Mouse (Mus musculus): Measurements from ENCODE around the gene Wwox. TPM values are rescaled to one million over a fixed set of nuclear protein-coding genes. Genes with fewer than 3 reads are reported as not detected.

Gene Wwox
- polyA plus RNA-seq, 1 experiment: not detected

DNA sequence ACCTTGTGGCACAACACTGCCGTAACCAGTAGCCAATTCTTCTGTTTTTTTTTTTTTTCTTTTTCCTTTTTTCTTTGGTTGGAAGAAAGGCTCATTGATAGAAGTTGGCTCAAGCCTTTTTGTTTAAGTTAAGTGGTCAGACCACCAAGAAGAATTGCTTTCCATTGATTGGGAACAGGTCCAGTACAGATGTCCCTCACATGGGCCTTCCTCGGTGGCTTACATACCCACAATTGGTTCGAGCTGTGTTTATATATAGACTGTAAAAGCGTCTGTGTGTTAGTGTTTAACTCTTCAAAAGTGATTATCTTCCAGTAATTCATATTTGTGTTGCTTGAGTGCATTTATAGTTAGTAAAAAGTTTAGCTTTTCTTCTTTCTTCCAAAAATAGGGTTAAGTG lies 176.0 kb downstream of the Wwox start:
- WGBS: 87% methylated on average over 4 of the region's 4 CpGs
- no peaks in the 10 kb centered on the region for H3K4me1 ChIP-seq (ENCODE audit: control insufficient read depth, insufficient read depth, low read length)
- H3K27ac ChIP-seq (ENCODE audit: insufficient read depth, low read depth, low read length): no peak overlapping the region
- H3K4me3 ChIP-seq (ENCODE audit: insufficient read depth, low read depth, low read length): no peak overlapping the region
- TF ChIP-seq POLR2A (IDR thresholded peaks at IDR 0.05; ENCODE audit: insufficient read depth, low read depth, low read length): no peak
- TF ChIP-seq CTCF (IDR thresholded peaks at IDR 0.05; ENCODE audit: insufficient read depth, low read depth, low read length): no peak

DNA sequence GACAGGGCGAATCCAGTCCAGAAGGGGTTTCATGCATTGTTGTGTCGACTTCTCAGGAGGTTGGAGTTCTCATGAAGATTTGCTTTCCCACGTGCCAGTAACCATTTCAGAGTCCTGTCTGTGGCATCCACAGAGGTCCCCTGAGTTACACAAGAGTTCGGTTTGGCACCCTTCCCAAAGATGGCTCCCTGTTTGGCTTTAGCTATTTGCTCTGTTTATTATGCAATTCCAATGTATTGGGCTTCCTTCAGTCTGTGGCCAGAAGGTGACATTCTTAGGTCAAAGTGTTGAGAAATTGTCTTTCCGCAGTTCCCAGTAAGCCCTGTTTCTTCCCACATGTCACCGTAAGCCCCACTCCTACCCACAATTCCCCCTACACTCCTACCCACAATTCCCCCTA lies 176.5 kb downstream of the Wwox start:
- Histone ChIP-seq H3K4me3 (ENCODE audit: insufficient read depth, low read depth, low read length) (no peak overlapping the region), H3K4me1 (ENCODE audit: control insufficient read depth, insufficient read depth, low read length) (no peaks in the 10 kb centered on the region), H3K27ac (ENCODE audit: insufficient read depth, low read depth, low read length) (no peak overlapping the region)
- WGBS: 93% methylated on average over 6 of the region's 6 CpGs
- TF ChIP-seq CTCF (IDR thresholded peaks at IDR 0.05; ENCODE audit: insufficient read depth, low read depth, low read length) (no peak), POLR2A (IDR thresholded peaks at IDR 0.05; ENCODE audit: insufficient read depth, low read depth, low read length) (no peak)

DNA sequence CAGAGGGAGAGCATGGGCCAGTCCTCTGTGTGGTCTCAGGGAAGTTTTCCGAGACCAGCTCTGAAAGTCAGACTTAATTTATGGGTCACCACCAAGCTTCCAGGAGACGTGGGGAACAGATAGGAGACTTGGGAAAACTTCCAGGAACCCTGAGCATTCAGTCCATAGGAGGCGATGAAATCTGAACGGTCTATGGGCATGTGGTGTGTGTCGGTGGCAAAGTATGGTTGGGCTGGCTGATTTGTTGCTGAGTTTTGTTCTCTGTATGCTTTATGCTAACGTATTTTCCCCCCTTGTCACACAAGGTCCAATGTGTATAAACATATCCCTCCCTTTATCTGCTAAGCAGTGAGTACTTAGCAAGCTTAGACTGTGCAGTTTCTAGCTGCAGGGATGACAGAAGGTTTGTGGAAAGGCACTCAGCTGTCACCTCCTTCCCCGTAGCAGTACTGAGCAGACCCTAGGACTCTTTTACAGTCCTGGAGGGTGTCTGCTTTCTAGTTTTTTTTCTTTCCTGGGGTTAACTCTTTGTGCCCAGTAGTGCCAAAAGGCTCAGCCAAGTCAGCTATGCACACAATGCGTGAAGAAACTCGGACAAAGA lies 179.6 kb downstream of the Wwox start:
- Histone ChIP-seq H3K27ac (ENCODE audit: insufficient read depth, low read depth, low read length) (no peak overlapping the region), H3K4me1 (ENCODE audit: control insufficient read depth, insufficient read depth, low read length) (no peaks in the 10 kb centered on the region), H3K4me3 (ENCODE audit: insufficient read depth, low read depth, low read length) (no peak overlapping the region)
- TF ChIP-seq CTCF (IDR thresholded peaks at IDR 0.05; ENCODE audit: insufficient read depth, low read depth, low read length) (no peak), POLR2A (IDR thresholded peaks at IDR 0.05; ENCODE audit: insufficient read depth, low read depth, low read length) (no peak)
- WGBS: 69% methylated on average over 9 of the region's 9 CpGs

DNA sequence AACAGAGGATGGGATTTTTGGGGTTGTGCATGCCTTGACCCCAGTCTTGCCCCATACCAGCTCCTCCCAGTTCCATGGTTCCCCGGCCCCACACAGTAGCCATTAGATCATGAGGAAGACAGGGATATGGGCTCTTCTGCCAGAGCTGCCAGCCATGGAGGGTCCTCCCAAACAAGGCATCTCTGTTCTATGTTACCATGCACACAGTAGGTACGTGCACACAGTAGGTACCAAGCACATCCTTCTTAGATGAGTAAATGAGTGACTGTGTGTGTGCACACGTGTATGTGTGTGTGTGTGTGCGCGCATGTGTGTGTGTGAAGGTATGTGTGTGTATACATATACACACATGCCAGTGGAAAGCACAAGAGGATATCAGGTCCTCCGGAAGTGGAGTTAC lies 185.9 kb downstream of the Wwox start:
- no peaks in the 10 kb centered on the region for H3K4me1 ChIP-seq (ENCODE audit: control insufficient read depth, insufficient read depth, low read length)
- no peak overlapping the region for H3K27ac ChIP-seq (ENCODE audit: insufficient read depth, low read depth, low read length)
- whole genome bisulfite sequencing: 98% methylated on average over 6 of the region's 6 CpGs
- TF ChIP-seq CTCF (IDR thresholded peaks at IDR 0.05; ENCODE audit: insufficient read depth, low read depth, low read length) (no peak), POLR2A (IDR thresholded peaks at IDR 0.05; ENCODE audit: insufficient read depth, low read depth, low read length) (no peak)
- H3K4me3 ChIP-seq (ENCODE audit: insufficient read depth, low read depth, low read length): no peak overlapping the region

DNA sequence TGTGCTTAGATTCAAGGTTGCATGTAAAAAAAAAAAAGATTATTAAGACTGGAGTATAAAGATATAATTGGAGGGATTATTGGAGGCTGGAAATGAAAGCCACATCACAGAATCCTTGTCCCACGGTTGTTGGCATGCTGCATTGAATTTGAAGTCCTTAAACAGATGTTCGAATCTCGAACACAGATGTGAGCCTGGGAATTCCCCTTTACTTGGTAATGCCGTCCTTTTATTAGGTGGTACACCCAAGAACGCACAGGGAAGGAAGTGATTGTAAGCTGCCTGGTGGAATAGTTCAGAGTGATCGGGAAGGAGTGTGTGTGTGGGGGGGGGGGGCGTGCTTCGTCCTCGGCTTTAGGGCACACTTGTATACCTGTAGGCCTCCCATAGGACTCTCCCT lies 187.4 kb downstream of the Wwox start:
- Histone ChIP-seq H3K4me1 (ENCODE audit: control insufficient read depth, insufficient read depth, low read length) (no peaks in the 10 kb centered on the region), H3K27ac (ENCODE audit: insufficient read depth, low read depth, low read length) (no peak overlapping the region), H3K4me3 (ENCODE audit: insufficient read depth, low read depth, low read length) (no peak overlapping the region)
- TF ChIP-seq POLR2A (IDR thresholded peaks at IDR 0.05; ENCODE audit: insufficient read depth, low read depth, low read length): no peak
- TF ChIP-seq CTCF (IDR thresholded peaks at IDR 0.05; ENCODE audit: insufficient read depth, low read depth, low read length): no peak
- WGBS: 86% methylated on average over 9 of the region's 9 CpGs

DNA sequence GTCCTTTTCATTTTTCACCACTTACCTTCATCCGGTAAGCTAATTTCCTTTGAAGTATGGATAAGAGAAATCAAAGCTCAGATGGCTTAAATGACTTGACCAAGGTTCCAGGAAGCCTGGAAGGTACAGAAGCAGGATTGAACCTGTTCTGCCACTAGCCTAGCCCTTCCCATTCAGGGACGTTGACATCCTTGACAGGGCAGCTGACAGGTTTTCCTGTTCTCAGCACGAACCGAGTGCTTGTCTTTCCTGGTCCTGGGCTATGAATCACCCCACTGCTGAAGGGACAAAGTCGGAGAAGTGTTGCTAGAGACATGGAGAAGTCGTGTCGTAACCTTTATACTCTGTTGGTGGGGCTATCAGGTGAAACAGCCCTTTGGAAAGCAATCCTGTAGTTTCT lies 190.3 kb downstream of the Wwox start:
- Histone ChIP-seq H3K27ac (ENCODE audit: insufficient read depth, low read depth, low read length) (no peak overlapping the region), H3K4me3 (ENCODE audit: insufficient read depth, low read depth, low read length) (no peak overlapping the region), H3K4me1 (ENCODE audit: control insufficient read depth, insufficient read depth, low read length) (no peaks in the 10 kb centered on the region)
- TF ChIP-seq CTCF (IDR thresholded peaks at IDR 0.05; ENCODE audit: insufficient read depth, low read depth, low read length) (no peak), POLR2A (IDR thresholded peaks at IDR 0.05; ENCODE audit: insufficient read depth, low read depth, low read length) (no peak)
- 86% methylated on average over 7 of the region's 7 CpGs for WGBS

DNA sequence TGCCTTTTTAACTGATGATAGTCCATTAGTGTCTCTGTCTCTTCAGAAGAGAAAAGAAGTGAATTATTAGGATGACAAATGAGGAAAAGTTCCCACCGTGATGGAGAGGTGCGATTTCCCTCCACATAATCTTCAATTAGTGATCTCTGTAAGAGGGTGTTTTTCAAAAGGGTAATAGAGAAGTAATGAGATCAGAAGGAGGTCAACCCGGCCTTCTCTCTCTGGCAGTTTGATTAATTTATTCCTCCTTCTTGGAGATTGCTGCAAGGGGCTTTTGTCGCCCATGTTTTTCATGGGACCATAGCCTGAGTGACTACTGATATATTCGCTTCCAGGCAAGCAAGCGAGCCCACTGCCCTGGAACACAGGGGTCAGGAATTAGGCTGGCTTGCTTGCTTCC lies 191.6 kb downstream of the Wwox start:
- Histone ChIP-seq H3K4me1 (ENCODE audit: control insufficient read depth, insufficient read depth, low read length) (no peaks in the 10 kb centered on the region), H3K4me3 (ENCODE audit: insufficient read depth, low read depth, low read length) (no peak overlapping the region), H3K27ac (ENCODE audit: insufficient read depth, low read depth, low read length) (no peak overlapping the region)
- TF ChIP-seq POLR2A (IDR thresholded peaks at IDR 0.05; ENCODE audit: insufficient read depth, low read depth, low read length) (no peak), CTCF (IDR thresholded peaks at IDR 0.05; ENCODE audit: insufficient read depth, low read depth, low read length) (no peak)
- WGBS: 45% methylated on average over 6 of the region's 6 CpGs

DNA sequence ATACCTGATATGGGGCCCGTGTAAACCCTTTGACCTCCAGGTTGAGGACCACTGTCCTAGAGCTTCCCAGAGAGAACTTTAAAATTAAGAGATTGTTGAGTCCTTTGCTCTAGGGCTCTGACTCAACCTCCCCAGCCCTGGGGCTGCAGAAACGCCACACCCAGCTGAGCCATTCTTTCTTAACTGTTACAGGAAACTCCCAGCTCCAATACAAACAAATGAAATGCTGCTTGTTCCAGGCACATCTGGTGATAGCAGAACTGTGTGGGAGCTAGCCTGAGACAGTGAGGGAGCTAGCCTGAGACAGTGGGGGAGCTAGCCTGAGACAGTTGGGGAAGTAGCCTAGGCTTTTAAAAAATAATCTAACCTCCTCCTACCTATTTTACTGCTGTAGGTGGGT lies 194.7 kb downstream of the Wwox start:
- TF ChIP-seq POLR2A (IDR thresholded peaks at IDR 0.05; ENCODE audit: insufficient read depth, low read depth, low read length): no peak
- TF ChIP-seq CTCF (IDR thresholded peaks at IDR 0.05; ENCODE audit: insufficient read depth, low read depth, low read length): no peak
- Histone ChIP-seq H3K27ac (ENCODE audit: insufficient read depth, low read depth, low read length) (no peak overlapping the region), H3K4me3 (ENCODE audit: insufficient read depth, low read depth, low read length) (no peak overlapping the region), H3K4me1 (ENCODE audit: control insufficient read depth, insufficient read depth, low read length) (no peaks in the 10 kb centered on the region)
- 95% methylated on average over 2 of the region's 2 CpGs for WGBS

DNA sequence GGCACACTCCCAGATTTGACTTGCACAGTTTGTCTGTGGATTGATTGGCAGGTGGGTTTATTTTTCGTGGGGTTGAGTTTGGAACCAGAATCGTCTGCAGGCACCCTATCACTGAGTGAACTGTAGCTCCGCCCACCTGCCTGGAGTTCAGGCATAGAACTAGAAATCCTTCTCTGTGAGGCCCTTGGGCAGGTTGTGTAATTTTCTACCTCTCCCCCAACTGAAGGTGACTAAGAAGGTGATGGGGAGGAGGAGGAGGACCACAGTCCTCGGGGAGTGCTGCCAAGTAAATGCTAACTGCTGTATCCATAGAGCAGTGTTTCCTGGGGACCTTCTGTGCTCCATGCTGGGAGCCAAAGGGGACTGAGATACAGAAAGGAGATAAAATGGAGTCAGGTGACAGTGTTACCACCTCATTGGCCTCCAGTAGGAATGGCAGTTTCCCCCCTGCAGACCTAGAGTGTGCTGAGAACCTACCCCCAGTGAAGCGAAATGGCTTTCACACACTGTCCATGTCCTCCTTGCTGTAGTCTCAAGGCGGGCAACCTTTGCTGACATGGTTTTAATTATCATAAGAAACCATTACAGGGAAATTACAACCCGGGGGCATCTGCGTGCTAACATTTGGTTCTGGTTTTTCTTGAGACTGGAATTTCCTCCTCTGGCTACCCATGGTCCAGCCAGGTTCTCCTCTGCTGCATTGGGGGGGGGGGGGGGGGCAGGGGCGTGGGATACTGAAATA lies 195.4 kb downstream of the Wwox start:
- 72% methylated on average over 9 of the region's 9 CpGs for WGBS
- Histone ChIP-seq H3K27ac (ENCODE audit: insufficient read depth, low read depth, low read length) (no peak overlapping the region), H3K4me3 (ENCODE audit: insufficient read depth, low read depth, low read length) (no peak overlapping the region), H3K4me1 (ENCODE audit: control insufficient read depth, insufficient read depth, low read length) (no peaks in the 10 kb centered on the region)
- no peak for TF ChIP-seq CTCF (IDR thresholded peaks at IDR 0.05; ENCODE audit: insufficient read depth, low read depth, low read length)
